Mouse (Mus musculus) stomach, postnatal 0 days (tissue): Measurements from ENCODE around the gene Slbp.

ENCODE experiments used
- CTCF ChIP-seq: IDR thresholded peaks from 2 replicates; pipeline ENCODE4 v1.5.1; 2016; ENCODE audit warnings: antibody characterized with exemption, low read depth, mild to moderate bottlenecking, moderate library complexity
- EP300 ChIP-seq: optimal IDR thresholded peaks from 2 replicates; pipeline ENCODE3; 2016; ENCODE audit warnings: antibody characterized with exemption

DNA sequence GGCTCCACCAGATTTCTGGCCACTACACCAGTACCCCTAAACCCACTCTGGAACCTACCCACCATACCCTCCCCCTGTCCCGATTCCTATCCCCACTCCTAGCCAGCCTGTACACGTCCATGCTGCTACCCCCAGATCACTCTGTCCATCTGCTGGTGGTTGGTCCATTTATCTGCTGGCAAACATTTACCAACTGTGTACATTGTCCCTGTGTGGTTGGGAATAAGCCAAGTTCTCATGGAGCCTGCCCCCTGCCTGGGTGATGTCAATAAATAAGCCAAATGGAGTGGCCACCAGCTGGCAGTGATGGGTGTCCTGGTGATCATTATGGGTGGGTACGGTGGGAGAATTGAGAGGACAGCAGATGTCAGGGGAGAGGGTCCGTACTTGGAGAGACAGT, 34.8 kb upstream of the Slbp start:
- TF ChIP-seq CTCF = peak; percentile 18; the same call in 1 of the 2 replicates
- TF ChIP-seq EP300 = no peak
